ENCODE assay signal across 11 mouse cellular contexts in genomic region chr5:30909863-30910262, GRCm38 (mm10). TPM values are rescaled to one million over a fixed set of nuclear protein-coding genes. Genes with fewer than 3 reads are reported as not detected.
DNase-seq lines count a peak whose midpoint lies in the region; ATAC-seq and TF ChIP-seq lines count a peak whose summit lies in the region.
"Had no signal": no experiment of that assay in that cellular context is flagged by ENCODE, and none has a peak within 500 bp of the region (broad histone marks: within the 10 kb centered on the region; RNA-seq: fewer than 3 reads in every experiment).

No protein-coding gene starts in this region.

- no peaks in the 10 kb centered on the region for H3K27me3 ChIP-seq in heart, embryonic 13.5 days (replicated peaks)
- H3K27me3 ChIP-seq in lung, embryonic 16.5 days (ENCODE audit: control insufficient read depth, insufficient read depth, low read depth, low read length): no peaks in the 10 kb centered on the region
- H3K27me3 ChIP-seq in limb, embryonic 14.5 days (ENCODE audit: control insufficient read depth, insufficient read depth, low read length): no peaks in the 10 kb centered on the region

- intact Hi-C loops in gastrocnemius, postnatal 36 days (cut with DNase I): loop anchor here (5.0 kb wide), 1 partner anchor 198 kb away; the partner anchor contains the start of gene Dpysl5

- H3K4me1 ChIP-seq in heart, embryonic 13.5 days: peaks cover 91% of the 10 kb centered on the region
- H3K4me1 ChIP-seq in lung, embryonic 16.5 days (replicated peaks; ENCODE audit: control insufficient read depth, insufficient read depth, low read length): peaks cover 53% of the 10 kb centered on the region
- H3K4me1 ChIP-seq in lung, adult 2 months (ENCODE audit: control insufficient read depth, insufficient read depth, low read length): peaks cover 26% of the 10 kb centered on the region
- H3K4me1 ChIP-seq in limb, embryonic 14.5 days (ENCODE audit: control insufficient read depth, insufficient read depth, low read length): peaks cover 64% of the 10 kb centered on the region

- peaks cover 13% of the 10 kb centered on the region for H3K36me3 ChIP-seq in heart, embryonic 13.5 days
- H3K36me3 ChIP-seq in lung, embryonic 16.5 days (ENCODE audit: control insufficient read depth, insufficient read depth, low read length): peaks cover 11% of the 10 kb centered on the region; the same call in 1 of the 2 replicates
- H3K36me3 ChIP-seq in limb, embryonic 14.5 days (ENCODE audit: control insufficient read depth, insufficient read depth, low read length): peaks cover 16% of the 10 kb centered on the region

- H3K27ac ChIP-seq in heart, embryonic 13.5 days (replicated peaks): peak overlapping the region; percentile 99
- peak overlapping the region; percentile 98; the same call in 1 of the 2 replicates for H3K27ac ChIP-seq in lung, embryonic 16.5 days (ENCODE audit: low read length)
- peak overlapping the region; percentile 91 for H3K27ac ChIP-seq in limb, embryonic 14.5 days (replicated peaks; ENCODE audit: low read depth, low read length)
- H3K27ac ChIP-seq: macrophage had no signal

- no peak for DNase-seq in heart, postnatal 4 days
- DNase-seq in lung, adult 2 months: no peak
- no peak for DNase-seq in limb, embryonic 14.5 days (ENCODE audit: low spot score)
- no peak for DNase-seq in embryo, embryonic 11 days
- no peak for DNase-seq in gastrocnemius, postnatal 36 days
- DNase-seq in thymus, postnatal 10 days (ENCODE audit: low spot score in 2 of 2): no peak
- DNase-seq: thymus, adult 18-20 months had no signal

- WGBS in heart, embryonic 13.5 days: 80% methylated on average over 7 of the region's 7 CpGs
- 77% methylated on average over 7 of the region's 7 CpGs for WGBS in lung, embryonic 16.5 days
- WGBS in lung, adult 2 months: 83% methylated on average over 7 of the region's 7 CpGs
- WGBS in limb, embryonic 14.5 days: 76% methylated on average over 7 of the region's 7 CpGs

- H3K9ac ChIP-seq in heart, embryonic 13.5 days: peak overlapping the region; percentile 94; the same call in 1 of the 2 replicates
- H3K9ac ChIP-seq in lung, embryonic 16.5 days (ENCODE audit: low read length): no peak overlapping the region
- no peak overlapping the region for H3K9ac ChIP-seq in limb, embryonic 14.5 days (ENCODE audit: low read depth, low read length, severe bottlenecking)

- no peak for ATAC-seq in heart, embryonic 13.5 days (ENCODE audit: extremely low read depth, insufficient number of reproducible peaks, low FRiP score, low TSS enrichment)
- no peak for ATAC-seq in lung, embryonic 16.5 days (ENCODE audit: low read depth)
- no peak for ATAC-seq in limb, embryonic 14.5 days (ENCODE audit: low FRiP score, low read depth)
- ATAC-seq: forebrain, embryonic 16.5 days had no signal

- no peak overlapping the region for H3K4me3 ChIP-seq in heart, embryonic 13.5 days
- H3K4me3 ChIP-seq in lung, embryonic 16.5 days (ENCODE audit: low read length): no peak overlapping the region
- H3K4me3 ChIP-seq in lung, adult 2 months (replicated peaks; ENCODE audit: extremely low read depth, low read depth, low read length): no peak overlapping the region
- H3K4me3 ChIP-seq in limb, embryonic 14.5 days (replicated peaks; ENCODE audit: low read length): no peak overlapping the region

- no peak for TF ChIP-seq POLR2A in lung, adult 2 months (IDR thresholded peaks at IDR 0.05; ENCODE audit: borderline replicate concordance, extremely low read depth, low read depth, low read length)
- TF ChIP-seq POLR2A in limb, embryonic 14.5 days (IDR thresholded peaks at IDR 0.05; ENCODE audit: borderline replicate concordance, extremely low read depth, insufficient read depth, insufficient read length): no peak

- H3K9me3 ChIP-seq in heart, embryonic 13.5 days: no peaks in the 10 kb centered on the region
- H3K9me3 ChIP-seq in lung, embryonic 16.5 days (ENCODE audit: control insufficient read depth, low read length): no peaks in the 10 kb centered on the region
- H3K9me3 ChIP-seq in limb, embryonic 14.5 days (ENCODE audit: control insufficient read depth, low read length): no peaks in the 10 kb centered on the region

- TF ChIP-seq CTCF in lung, adult 2 months (IDR thresholded peaks at IDR 0.05; ENCODE audit: insufficient read depth, low read length): no peak

- no peak overlapping the region for H3K4me2 ChIP-seq in heart, embryonic 13.5 days
- no peak overlapping the region for H3K4me2 ChIP-seq in lung, embryonic 16.5 days (ENCODE audit: low read depth, low read length)
- no peak overlapping the region for H3K4me2 ChIP-seq in limb, embryonic 14.5 days (replicated peaks; ENCODE audit: low read depth, low read length, severe bottlenecking)

RNA-seq across cellular contexts. Expression of gene Ost4, which starts 2.3 kb away (rescaled TPM):
- 421 and 441 TPM in 2 replicates for polyA plus RNA-seq in heart, embryonic 13.5 days (2015; fragmentation: Nextera tagmentation; extraction: Ambion mirVana)
- 100 to 1,000 TPM; 170 TPM for total RNA-seq in heart, postnatal 4 days (2021)
- 446 TPM in 2 replicates for polyA plus RNA-seq in lung, embryonic 16.5 days (2015; fragmentation: Nextera tagmentation; extraction: Ambion mirVana)
- 218 and 230 TPM in 2 replicates for polyA plus RNA-seq in lung, adult 2 months (2012; rRNA removed)
- 364 and 388 TPM in 2 replicates for polyA plus RNA-seq in limb, embryonic 14.5 days (2012; rRNA removed)
- 502 and 567 TPM in 2 replicates for polyA plus RNA-seq in limb, embryonic 14.5 days (2014; fragmentation: Nextera tagmentation; extraction: Ambion mirVana)
- 10 to 100 TPM; 94.1 to 99.6 TPM for total RNA-seq in gastrocnemius, postnatal 36 days (2021)

RNA-seq across cellular contexts. Expression of gene Emilin1, which starts 3.3 kb away (rescaled TPM):
- polyA plus RNA-seq in heart, embryonic 13.5 days (2015; fragmentation: Nextera tagmentation; extraction: Ambion mirVana): 166 and 168 TPM in 2 replicates
- 10 to 100 TPM; 83.4 to 93.2 TPM for total RNA-seq in heart, postnatal 4 days (2021)
- polyA plus RNA-seq in lung, embryonic 16.5 days (2015; fragmentation: Nextera tagmentation; extraction: Ambion mirVana): 212 and 225 TPM in 2 replicates
- 89.9 and 107 TPM in 2 replicates for polyA plus RNA-seq in lung, adult 2 months (2012; rRNA removed)
- polyA plus RNA-seq in limb, embryonic 14.5 days (2012; rRNA removed): 222 and 268 TPM in 2 replicates
- 191 and 204 TPM in 2 replicates for polyA plus RNA-seq in limb, embryonic 14.5 days (2014; fragmentation: Nextera tagmentation; extraction: Ambion mirVana)
- 1 to 10 TPM; 4.8 to 7.0 TPM for total RNA-seq in gastrocnemius, postnatal 36 days (2021)

RNA-seq across cellular contexts. Expression of gene Khk, which starts 11.4 kb away (rescaled TPM):
- 10.2 and 11.7 TPM in 2 replicates for polyA plus RNA-seq in heart, embryonic 13.5 days (2015; fragmentation: Nextera tagmentation; extraction: Ambion mirVana)
- total RNA-seq in heart, postnatal 4 days (2021): 1 to 10 TPM; 6.4 to 9.2 TPM
- 13.2 and 15.0 TPM in 2 replicates for polyA plus RNA-seq in lung, embryonic 16.5 days (2015; fragmentation: Nextera tagmentation; extraction: Ambion mirVana)
- polyA plus RNA-seq in lung, adult 2 months (2012; rRNA removed): 39.0 and 46.6 TPM in 2 replicates
- 29.5 and 37.8 TPM in 2 replicates for polyA plus RNA-seq in limb, embryonic 14.5 days (2012; rRNA removed)
- 29.7 and 31.3 TPM in 2 replicates for polyA plus RNA-seq in limb, embryonic 14.5 days (2014; fragmentation: Nextera tagmentation; extraction: Ambion mirVana)
- 10 to 100 TPM; 27.1 to 30.3 TPM for total RNA-seq in gastrocnemius, postnatal 36 days (2021)

RNA-seq across cellular contexts. Expression of gene Agbl5, which starts 21.4 kb away (rescaled TPM):
- polyA plus RNA-seq in heart, embryonic 13.5 days (2015; fragmentation: Nextera tagmentation; extraction: Ambion mirVana): 9.9 and 11.5 TPM in 2 replicates
- 10 to 100 TPM; 11.8 to 12.7 TPM for total RNA-seq in heart, postnatal 4 days (2021)
- polyA plus RNA-seq in lung, embryonic 16.5 days (2015; fragmentation: Nextera tagmentation; extraction: Ambion mirVana): 20.9 and 21.2 TPM in 2 replicates
- 19.2 and 20.8 TPM in 2 replicates for polyA plus RNA-seq in lung, adult 2 months (2012; rRNA removed)
- 61.9 and 78.3 TPM in 2 replicates for polyA plus RNA-seq in limb, embryonic 14.5 days (2012; rRNA removed)
- 27.7 and 32.2 TPM in 2 replicates for polyA plus RNA-seq in limb, embryonic 14.5 days (2014; fragmentation: Nextera tagmentation; extraction: Ambion mirVana)
- 1 to 10 TPM; 1.6 to 3.0 TPM for total RNA-seq in gastrocnemius, postnatal 36 days (2021)

RNA-seq across cellular contexts. Expression of gene Cgref1, which starts 35.5 kb away (rescaled TPM):
- polyA plus RNA-seq in heart, embryonic 13.5 days (2015; fragmentation: Nextera tagmentation; extraction: Ambion mirVana): 3.9 and 4.7 TPM in 2 replicates
- total RNA-seq in heart, postnatal 4 days (2021): under 1 TPM; 0.67 to 0.77 TPM
- polyA plus RNA-seq in lung, embryonic 16.5 days (2015; fragmentation: Nextera tagmentation; extraction: Ambion mirVana): 2.1 and 3.3 TPM in 2 replicates
- 2.7 and 5.7 TPM in 2 replicates for polyA plus RNA-seq in lung, adult 2 months (2012; rRNA removed)
- 19.8 and 21.5 TPM in 2 replicates for polyA plus RNA-seq in limb, embryonic 14.5 days (2012; rRNA removed)
- 15.1 and 20.9 TPM in 2 replicates for polyA plus RNA-seq in limb, embryonic 14.5 days (2014; fragmentation: Nextera tagmentation; extraction: Ambion mirVana)
- 1 to 10 TPM; 2.5 TPM for total RNA-seq in gastrocnemius, postnatal 36 days (2021)
- polyA plus RNA-seq: macrophage had no signal
